ENCODE assay signal across 8 mouse cellular contexts in genomic region chr5:5573749-5574317, GRCm38 (mm10). TPM values are rescaled to one million over a fixed set of nuclear protein-coding genes. Genes with fewer than 3 reads are reported as not detected.
A peak's percentile ranks its signal among the peaks of the same experiment; 100 is the strongest.
DNase-seq lines count a peak whose midpoint lies in the region; ATAC-seq and TF ChIP-seq lines count a peak whose summit lies in the region.

Gene Gm8773, plus strand, starts transcription at chr5:5573799.

- no peak for TF ChIP-seq CTCF in spleen, adult 2 months (IDR thresholded peaks at IDR 0.05; ENCODE audit: extremely low read depth, insufficient read depth, insufficient read length, insufficient replicate concordance)
- no peak for TF ChIP-seq CTCF in midbrain, postnatal 0 days (IDR thresholded peaks at IDR 0.05)

- H3K9me3 ChIP-seq in midbrain, postnatal 0 days (ENCODE audit: low read length): no peaks in the 10 kb centered on the region

- 4% methylated on average over 24 of the region's 24 CpGs for WGBS in spleen, adult 2 months
- 2% methylated on average over 24 of the region's 24 CpGs for WGBS in midbrain, postnatal 0 days

- no peaks in the 10 kb centered on the region for H3K4me1 ChIP-seq in spleen, adult 2 months (ENCODE audit: control insufficient read depth, insufficient read depth, insufficient read length)
- no peaks in the 10 kb centered on the region for H3K4me1 ChIP-seq in midbrain, postnatal 0 days (ENCODE audit: insufficient read depth, low read length)

- peaks cover 2% of the 10 kb centered on the region; the same call in 1 of the 2 replicates for H3K27me3 ChIP-seq in spleen, adult 2 months (ENCODE audit: control insufficient read depth, insufficient read depth, low read length)
- no peaks in the 10 kb centered on the region for H3K27me3 ChIP-seq in midbrain, postnatal 0 days (ENCODE audit: insufficient read depth, low read length)

- peak within 1 kb of the TSS; percentile 63 for H3K9ac ChIP-seq in midbrain, postnatal 0 days (replicated peaks; ENCODE audit: low read length, poor library complexity, severe bottlenecking)

- TF ChIP-seq POLR2A in spleen, adult 2 months (IDR thresholded peaks at IDR 0.05; ENCODE audit: low read depth, low read length): no peak

- ATAC-seq in cerebellum, adult (ENCODE audit: insufficient number of reproducible peaks, low FRiP score, low TSS enrichment): peak; percentile 54; the same call in 1 of the 2 replicates
- ATAC-seq in midbrain, postnatal 0 days (ENCODE audit: low FRiP score): peak; percentile 72

- H3K4me3 ChIP-seq in spleen, adult 2 months (ENCODE audit: extremely low read depth, insufficient read depth, insufficient read length): peak within 1 kb of the TSS; percentile 40
- peak within 1 kb of the TSS; percentile 58 for H3K4me3 ChIP-seq in midbrain, postnatal 0 days (ENCODE audit: low read depth, low read length)

- peak within 1 kb of the TSS; percentile 87 for H3K4me2 ChIP-seq in midbrain, postnatal 0 days (ENCODE audit: low read depth, low read length, poor library complexity, severe bottlenecking)

- DNase-seq in cerebellum, adult 8-10 months: no peak
- no peak for DNase-seq in spleen, adult 2 months (ENCODE audit: low read depth in 1 of 2, low spot score in 2 of 2)
- no peak for DNase-seq in spleen, postnatal 10 days (ENCODE audit: low spot score in 2 of 2)
- peak; percentile 6 for DNase-seq in gastrocnemius, postnatal 14 days
- peak; percentile 2 to 18 for DNase-seq in left cerebral cortex, postnatal 25 days (ENCODE audit: low spot score in 2 of 2)
- DNase-seq in midbrain, postnatal 0 days (ENCODE audit: low spot score): peak; percentile 28
- no peak for DNase-seq in c-Kit-positive CD71-positive TER-119-positive erythroid progenitor cells, embryonic 14.5 days (ENCODE audit: low spot score)

- H3K27ac ChIP-seq in spleen, adult 2 months (ENCODE audit: insufficient read depth, low read length): no peak within 1 kb of the TSS
- no peak within 1 kb of the TSS; the same call in 1 of the 2 replicates for H3K27ac ChIP-seq in midbrain, postnatal 0 days (ENCODE audit: low read depth, low read length)

- H3K36me3 ChIP-seq in spleen, adult 2 months (ENCODE audit: control insufficient read depth, insufficient read depth, low read length): no peaks in the 10 kb centered on the region
- H3K36me3 ChIP-seq in midbrain, postnatal 0 days (ENCODE audit: insufficient read depth, low read length): no peaks in the 10 kb centered on the region

- intact Hi-C loops in gastrocnemius, postnatal 14 days (cut with DNase I; ENCODE audit: low total_unique reads): no loop called here
- intact Hi-C loops in left cerebral cortex, postnatal 25 days (cut with DNase I): no loop called here

RNA-seq across cellular contexts. Expression of gene Gm8773, which starts in this region (rescaled TPM):
- polyA plus RNA-seq in spleen, adult 2 months (2012; rRNA removed): 0.18 and 0.23 TPM in 2 replicates
- total RNA-seq in gastrocnemius, postnatal 14 days (2021): not detected
- total RNA-seq in left cerebral cortex, postnatal 25 days (2021): under 1 TPM in 1 of 2 experiments, not detected in 1; 0.37 TPM
- total RNA-seq in midbrain, postnatal 0 days (2014; rRNA removed): 8.7 and 11.5 TPM in 2 replicates
- polyA plus RNA-seq in midbrain, postnatal 0 days (2015; fragmentation: Nextera tagmentation; extraction: Ambion mirVana): 11.9 and 12.2 TPM in 2 replicates

Comparison
In these comparisons a context has a peak if more than half of its experiments do, and no peak if none do; other contexts are left out.
1. RNA of gene Gm8773 (polyA plus RNA-seq): 11.9 to 12.2 TPM in midbrain, postnatal 0 days; 0.18 to 0.23 TPM in spleen, adult 2 months; every median in the first group is over 10 times any median in the second.
2. Peak in DNase-seq in gastrocnemius, postnatal 14 days; RNA of the gene not detected or under 1 TPM.
3. Peak in DNase-seq in left cerebral cortex, postnatal 25 days; RNA of the gene not detected or under 1 TPM.